ENCODE assay signal across 29 mouse cellular contexts in genomic region chr13:99008013-99008412, GRCm38 (mm10). TPM values are rescaled to one million over a fixed set of nuclear protein-coding genes. Genes with fewer than 3 reads are reported as not detected.
A peak's percentile ranks its signal among the peaks of the same experiment; 100 is the strongest.
DNase-seq lines count a peak whose midpoint lies in the region; ATAC-seq and TF ChIP-seq lines count a peak whose summit lies in the region.
"Had no signal": no experiment of that assay in that cellular context is flagged by ENCODE, and none has a peak within 500 bp of the region (broad histone marks: within the 10 kb centered on the region; RNA-seq: fewer than 3 reads in every experiment).

No protein-coding gene starts in this region.

- peak; percentile 9 for DNase-seq in forebrain, embryonic 11.5 days (ENCODE audit: low spot score)
- DNase-seq in forebrain, embryonic 14.5 days (ENCODE audit: low spot score): no peak
- peak; percentile 62 for DNase-seq in heart, embryonic 10.5 days (ENCODE audit: low spot score)
- DNase-seq: adrenal gland, adult 8-10 months; adrenal gland, postnatal 14 days; adrenal gland, postnatal 36 days; B cell, adult 2 months; cerebellum, adult 11 months; cerebellum, adult 18-20 months; cerebellum, adult 8-10 months; cerebellum, adult 9-11 months; cerebellum, postnatal 14 days; cerebellum, postnatal 36 days; embryo, embryonic 11 days had no signal

- no peak for TF ChIP-seq POLR2A in bone marrow, adult 2 months (IDR thresholded peaks at IDR 0.05; ENCODE audit: borderline replicate concordance, control insufficient read depth, low read depth, low read length)

- H3K9ac ChIP-seq in forebrain, embryonic 11.5 days (ENCODE audit: low read length): no peak overlapping the region
- H3K9ac ChIP-seq in forebrain, embryonic 14.5 days (ENCODE audit: low read length): no peak overlapping the region
- no peak overlapping the region for H3K9ac ChIP-seq in heart, embryonic 12.5 days
- H3K9ac ChIP-seq: embryonic facial prominence, embryonic 13.5 days; embryonic facial prominence, embryonic 15.5 days; forebrain, embryonic 13.5 days had no signal

- H3K27me3 ChIP-seq in forebrain, embryonic 11.5 days (ENCODE audit: control insufficient read depth, insufficient read depth, low read length): no peaks in the 10 kb centered on the region
- no peaks in the 10 kb centered on the region for H3K27me3 ChIP-seq in forebrain, embryonic 14.5 days (replicated peaks; ENCODE audit: control insufficient read depth, insufficient read depth, low read length)
- H3K27me3 ChIP-seq in heart, embryonic 10.5 days (ENCODE audit: insufficient read depth, poor library complexity, severe bottlenecking): no peaks in the 10 kb centered on the region
- no peaks in the 10 kb centered on the region; the same call in 1 of the 2 replicates for H3K27me3 ChIP-seq in heart, embryonic 12.5 days (replicated peaks)
- H3K27me3 ChIP-seq: CH12.LX; embryonic facial prominence, embryonic 13.5 days; embryonic facial prominence, embryonic 15.5 days; forebrain, embryonic 13.5 days; Patski had no signal

- H3K27ac ChIP-seq in forebrain, embryonic 11.5 days (ENCODE audit: low read depth, low read length): no peak overlapping the region
- H3K27ac ChIP-seq in forebrain, embryonic 14.5 days (ENCODE audit: low read depth, low read length): no peak overlapping the region
- no peak overlapping the region for H3K27ac ChIP-seq in heart, embryonic 10.5 days
- no peak overlapping the region for H3K27ac ChIP-seq in heart, embryonic 12.5 days (ENCODE audit: poor library complexity, severe bottlenecking)
- no peak overlapping the region for H3K27ac ChIP-seq in bone marrow, adult 2 months (ENCODE audit: control insufficient read depth, insufficient read depth, low read depth, low read length, poor library complexity)
- H3K27ac ChIP-seq: embryonic facial prominence, embryonic 13.5 days; embryonic facial prominence, embryonic 15.5 days; forebrain, embryonic 10.5 days; forebrain, embryonic 13.5 days had no signal

- WGBS in forebrain, embryonic 11.5 days: 90% methylated on average over 5 of the region's 5 CpGs
- 92% methylated on average over 5 of the region's 5 CpGs for WGBS in forebrain, embryonic 14.5 days
- 77% methylated on average over 5 of the region's 5 CpGs for WGBS in heart, embryonic 10.5 days
- WGBS in heart, embryonic 12.5 days: 73% methylated on average over 5 of the region's 5 CpGs
- 75% methylated on average over 5 of the region's 5 CpGs for WGBS in bone marrow, adult 2 months

- no peaks in the 10 kb centered on the region for H3K9me3 ChIP-seq in forebrain, embryonic 11.5 days (ENCODE audit: control insufficient read depth, low read length)
- no peaks in the 10 kb centered on the region for H3K9me3 ChIP-seq in forebrain, embryonic 14.5 days (replicated peaks; ENCODE audit: control insufficient read depth, low read length)
- 0 out of 2 replicates have a peak, but pooled peaks cover 4% of the 10 kb centered on the region for H3K9me3 ChIP-seq in heart, embryonic 10.5 days
- H3K9me3 ChIP-seq in heart, embryonic 12.5 days (replicated peaks): peaks cover 18% of the 10 kb centered on the region; the same call in 1 of the 2 replicates
- H3K9me3 ChIP-seq: embryonic facial prominence, embryonic 13.5 days had no signal

- H3K4me1 ChIP-seq in forebrain, embryonic 11.5 days (replicated peaks; ENCODE audit: control insufficient read depth, insufficient read depth, low read length): no peaks in the 10 kb centered on the region
- H3K4me1 ChIP-seq in forebrain, embryonic 14.5 days (ENCODE audit: control insufficient read depth, insufficient read depth, low read length): no peaks in the 10 kb centered on the region
- 0 out of 2 replicates have a peak, but pooled peaks cover 6% of the 10 kb centered on the region for H3K4me1 ChIP-seq in heart, embryonic 10.5 days
- H3K4me1 ChIP-seq in heart, embryonic 12.5 days (replicated peaks): peaks cover 8% of the 10 kb centered on the region; the same call in 1 of the 2 replicates
- H3K4me1 ChIP-seq in bone marrow, adult 2 months (ENCODE audit: control insufficient read depth, insufficient read depth, low read length): peaks cover 3% of the 10 kb centered on the region; the same call in 1 of the 2 replicates
- H3K4me1 ChIP-seq: embryonic facial prominence, embryonic 13.5 days; embryonic facial prominence, embryonic 15.5 days; forebrain, embryonic 13.5 days had no signal

- no peaks in the 10 kb centered on the region for H3K36me3 ChIP-seq in forebrain, embryonic 11.5 days (ENCODE audit: control insufficient read depth, insufficient read depth, low read length)
- no peaks in the 10 kb centered on the region for H3K36me3 ChIP-seq in forebrain, embryonic 14.5 days (ENCODE audit: control insufficient read depth, insufficient read depth, low read length)
- no peaks in the 10 kb centered on the region for H3K36me3 ChIP-seq in heart, embryonic 10.5 days
- H3K36me3 ChIP-seq in heart, embryonic 12.5 days: no peaks in the 10 kb centered on the region
- H3K36me3 ChIP-seq: embryonic facial prominence, embryonic 13.5 days; embryonic facial prominence, embryonic 15.5 days; forebrain, embryonic 10.5 days; G1E had no signal

- H3K4me2 ChIP-seq in forebrain, embryonic 11.5 days (ENCODE audit: low read depth, low read length, severe bottlenecking): no peak overlapping the region
- H3K4me2 ChIP-seq in forebrain, embryonic 14.5 days (ENCODE audit: low read length): no peak overlapping the region
- no peak overlapping the region for H3K4me2 ChIP-seq in heart, embryonic 12.5 days
- H3K4me2 ChIP-seq: embryonic facial prominence, embryonic 13.5 days; embryonic facial prominence, embryonic 15.5 days; forebrain, embryonic 13.5 days had no signal

- ATAC-seq in forebrain, embryonic 11.5 days (replicated peaks; ENCODE audit: low FRiP score): no peak
- no peak for ATAC-seq in forebrain, embryonic 14.5 days
- no peak for ATAC-seq in heart, embryonic 12.5 days (ENCODE audit: insufficient number of reproducible peaks, low FRiP score)
- ATAC-seq: activated CD4-positive, CD25-positive, alpha-beta regulatory T cell, adult 4 months; CD4-positive, CD25-positive, alpha-beta regulatory T cell, adult 4 months; forebrain, embryonic 13.5 days; forebrain, embryonic 16.5 days; Patski had no signal

- no peak overlapping the region for H3K4me3 ChIP-seq in forebrain, embryonic 11.5 days (ENCODE audit: low read depth, low read length)
- H3K4me3 ChIP-seq in forebrain, embryonic 14.5 days (ENCODE audit: low read depth, low read length): no peak overlapping the region
- H3K4me3 ChIP-seq in heart, embryonic 10.5 days: no peak overlapping the region
- H3K4me3 ChIP-seq in heart, embryonic 12.5 days: no peak overlapping the region
- H3K4me3 ChIP-seq in bone marrow, adult 2 months (replicated peaks; ENCODE audit: control insufficient read depth, low read depth, low read length): peak overlapping the region; percentile 28
- H3K4me3 ChIP-seq: embryonic facial prominence, embryonic 13.5 days; embryonic facial prominence, embryonic 15.5 days; erythroblast, embryonic 14.5 days; forebrain, embryonic 10.5 days; forebrain, embryonic 13.5 days had no signal

- no peak for TF ChIP-seq CTCF in bone marrow, adult 2 months (IDR thresholded peaks at IDR 0.05; ENCODE audit: control insufficient read depth, insufficient read depth, low read length)

RNA-seq across cellular contexts. Expression of gene 1700024P04Rik, which starts 23.6 kb away (rescaled TPM):
- not detected in 2 replicates for polyA plus RNA-seq in forebrain, embryonic 11.5 days (2014; fragmentation: Nextera tagmentation; extraction: Ambion mirVana)
- polyA plus RNA-seq in forebrain, embryonic 14.5 days (2014; fragmentation: Nextera tagmentation; extraction: Ambion mirVana): not detected in 2 replicates
- not detected in 2 replicates for polyA plus RNA-seq in heart, embryonic 10.5 days (2016; fragmentation: Nextera tagmentation; extraction: Ambion mirVana)
- polyA plus RNA-seq in heart, embryonic 12.5 days (2016; fragmentation: Nextera tagmentation; extraction: Ambion mirVana): not detected in 2 replicates
- polyA plus RNA-seq in bone marrow, adult 2 months (2011; ENCODE audit: insufficient read depth, insufficient read length, low replicate concordance, missing spikeins): not detected in 2 replicates
- polyA plus RNA-seq: activated CD4-positive, CD25-positive, alpha-beta regulatory T cell, adult 4 months; brain, embryonic 14.5 days; CD4-positive, CD25-positive, alpha-beta regulatory T cell, adult 4 months; embryonic facial prominence, embryonic 11.5 days; embryonic facial prominence, embryonic 13.5 days; embryonic facial prominence, embryonic 15.5 days; erythroblast, embryonic 14.5 days; forebrain, embryonic 10.5 days; forebrain, embryonic 13.5 days; forebrain, embryonic 16.5 days; G1E; Patski had no signal
